Mouse (Mus musculus): Measurements from ENCODE around the gene Dtx1. TPM values are rescaled to one million over a fixed set of nuclear protein-coding genes. Genes with fewer than 3 reads are reported as not detected.

The Dtx1 gene
- total and polyA plus RNA-seq, 3 experiments, result 0.12 to 0.63 TPM; not detected in 1

GRCm38 (mm10) chr5:120706541-120706940, 5.2 kb downstream of the Dtx1 start:
- Histone ChIP-seq H3K27me3 (ENCODE audit: control insufficient read depth in 1 of 2, insufficient read depth in 2 of 2, low read length in 2 of 2) (no peaks in the 10 kb centered on the region), H3K79me2 (ENCODE audit: control insufficient read depth, insufficient read depth, low read length, poor library complexity) (no peaks in the 10 kb centered on the region), H3K27ac (ENCODE audit: control insufficient read depth, low read depth, low read length) (no peak overlapping the region), H3K4me3 (ENCODE audit: control insufficient read depth in 1 of 2, insufficient read depth in 1 of 2, low read depth in 2 of 2, low read length in 2 of 2) (no peak overlapping the region), H3K9ac (ENCODE audit: control insufficient read depth, low read depth, low read length, poor library complexity, severe bottlenecking) (no peak overlapping the region), H3K4me1 (ENCODE audit: control insufficient read depth in 1 of 2, insufficient read depth in 2 of 2, low read length in 2 of 2) (no peaks in the 10 kb centered on the region), H3K9me3 (replicated peaks; ENCODE audit: insufficient read depth, low read length) (no peaks in the 10 kb centered on the region), H3K36me3 (ENCODE audit: control insufficient read depth in 1 of 2, insufficient read depth in 2 of 2, low read length in 2 of 2) (no peaks in the 10 kb centered on the region)
- no peak for DNase-seq (ENCODE audit: low read depth, low spot score)
- TF ChIP-seq TCF12 (IDR thresholded peaks at IDR 0.05; ENCODE audit: low read depth, low read length) (no peak), ETS1 (IDR thresholded peaks at IDR 0.05; ENCODE audit: low read depth, low read length) (no peak), POLR2AphosphoS2 (IDR thresholded peaks at IDR 0.05; ENCODE audit: low read length) (no peak), USF1 (IDR thresholded peaks at IDR 0.05; ENCODE audit: low read depth, low read length) (no peak), KAT2A (conservative IDR thresholded peaks at IDR 0.05; ENCODE audit: low read depth, low read length) (no peak), MYC (IDR thresholded peaks at IDR 0.05; ENCODE audit: low read depth, low read length) (no peak), EP300 (IDR thresholded peaks at IDR 0.05; ENCODE audit: low read depth in 1 of 2, low read length in 2 of 2) (no peak), SIN3A (IDR thresholded peaks at IDR 0.05; ENCODE audit: low read length) (no peak), USF2 (IDR thresholded peaks at IDR 0.05; ENCODE audit: borderline replicate concordance in 1 of 2, insufficient read depth in 1 of 2, low read depth in 1 of 2, low read length in 2 of 2) (no peak), ZKSCAN1 (IDR thresholded peaks at IDR 0.05; ENCODE audit: low read depth, low read length) (no peak), TBP (IDR thresholded peaks at IDR 0.05; ENCODE audit: low read depth, low read length) (no peak), GATA1 (IDR thresholded peaks at IDR 0.05; ENCODE audit: low read depth, low read length) (no peak), CTCF (IDR thresholded peaks at IDR 0.05 in 2 of 3, conservative IDR thresholded peaks at IDR 0.05 in 1 of 3; ENCODE audit: control insufficient read depth in 1 of 3, insufficient read depth in 1 of 3, low read depth in 2 of 3, low read length in 3 of 3, poor library complexity in 1 of 3, severe bottlenecking in 1 of 3) (no peak), NELFE (IDR thresholded peaks at IDR 0.05; ENCODE audit: low read depth, low read length) (no peak), NRF1 (IDR thresholded peaks at IDR 0.05; ENCODE audit: insufficient read depth, low read depth, low read length, poor library complexity, severe bottlenecking) (no peak), ZNF384 (IDR thresholded peaks at IDR 0.05; ENCODE audit: low read depth, low read length) (no peak), MYB (IDR thresholded peaks at IDR 0.05; ENCODE audit: low read depth, low read length) (no peak)

- H3K27ac ChIP-seq (ENCODE audit: control insufficient read depth, low read depth, low read length), result no peak overlapping the region
- no peaks in the 10 kb centered on the region for H3K4me1 ChIP-seq (ENCODE audit: control insufficient read depth in 1 of 2, insufficient read depth in 2 of 2, low read length in 2 of 2)
- no peak for DNase-seq (ENCODE audit: low read depth, low spot score)
Observed at GRCm38 (mm10) chr5:120704421-120704820, 7.3 kb downstream of the Dtx1 start.

More at GRCm38 (mm10) chr5:120704421-120704820, 7.3 kb downstream of the Dtx1 start:
- Histone ChIP-seq H3K79me2 (ENCODE audit: control insufficient read depth, insufficient read depth, low read length, poor library complexity) (no peaks in the 10 kb centered on the region), H3K36me3 (ENCODE audit: control insufficient read depth in 1 of 2, insufficient read depth in 2 of 2, low read length in 2 of 2) (no peaks in the 10 kb centered on the region), H3K9me3 (replicated peaks; ENCODE audit: insufficient read depth, low read length) (no peaks in the 10 kb centered on the region), H3K27me3 (ENCODE audit: control insufficient read depth in 1 of 2, insufficient read depth in 2 of 2, low read length in 2 of 2) (no peaks in the 10 kb centered on the region), H3K4me3 (ENCODE audit: control insufficient read depth in 1 of 2, insufficient read depth in 1 of 2, low read depth in 2 of 2, low read length in 2 of 2) (no peak overlapping the region), H3K9ac (ENCODE audit: control insufficient read depth, low read depth, low read length, poor library complexity, severe bottlenecking) (no peak overlapping the region)
- TF ChIP-seq BHLHE40 (IDR thresholded peaks at IDR 0.05; ENCODE audit: borderline replicate concordance, low read depth, low read length) (no peak), ZC3H11A (IDR thresholded peaks at IDR 0.05; ENCODE audit: low read depth, low read length) (no peak), GATA1 (IDR thresholded peaks at IDR 0.05; ENCODE audit: low read depth, low read length) (no peak), RAD21 (IDR thresholded peaks at IDR 0.05; ENCODE audit: low read depth, low read length) (no peak), POLR2AphosphoS5 (IDR thresholded peaks at IDR 0.05; ENCODE audit: borderline replicate concordance, low read depth, low read length) (no peak), HCFC1 (IDR thresholded peaks at IDR 0.05; ENCODE audit: low read depth, low read length) (no peak), KAT2A (conservative IDR thresholded peaks at IDR 0.05; ENCODE audit: low read depth, low read length) (no peak), ELF1 (IDR thresholded peaks at IDR 0.05; ENCODE audit: low read depth, low read length) (no peak), TBP (IDR thresholded peaks at IDR 0.05; ENCODE audit: low read depth, low read length) (no peak), TCF12 (IDR thresholded peaks at IDR 0.05; ENCODE audit: low read depth, low read length) (no peak), MXI1 (IDR thresholded peaks at IDR 0.05; ENCODE audit: low read depth, low read length) (no peak), MAZ (IDR thresholded peaks at IDR 0.05; ENCODE audit: low read depth, low read length) (no peak), CTCF (IDR thresholded peaks at IDR 0.05 in 2 of 3, conservative IDR thresholded peaks at IDR 0.05 in 1 of 3; ENCODE audit: control insufficient read depth in 1 of 3, insufficient read depth in 1 of 3, low read depth in 2 of 3, low read length in 3 of 3, poor library complexity in 1 of 3, severe bottlenecking in 1 of 3) (no peak), MYC (IDR thresholded peaks at IDR 0.05; ENCODE audit: low read depth, low read length) (no peak), MYB (IDR thresholded peaks at IDR 0.05; ENCODE audit: low read depth, low read length) (no peak)

All from MEL (cell line).